Mouse (Mus musculus): ENCODE data around the gene Socs3. TPM values are rescaled to one million over a fixed set of nuclear protein-coding genes. Genes with fewer than 3 reads are reported as not detected.

Socs3 gene
- total RNA-seq (2021): 1 to 10 TPM; 3.1 to 6.6 TPM
- long read RNA-seq, experiment 1, transcript Socs3-201 (2 exons, 2,552 nt): major isoform, 5 of 5 reads
- long read RNA-seq, experiment 1, partial matches to known transcripts: 0 of 5 reads
- long read RNA-seq, experiment 1, other reads (novel, unspliced or antisense): 0 of 5 reads
- long read RNA-seq, experiment 2, partial matches to known transcripts: 0 of 2 reads
- long read RNA-seq, experiment 2, other reads (novel, unspliced or antisense): 1 of 2 reads

DNA sequence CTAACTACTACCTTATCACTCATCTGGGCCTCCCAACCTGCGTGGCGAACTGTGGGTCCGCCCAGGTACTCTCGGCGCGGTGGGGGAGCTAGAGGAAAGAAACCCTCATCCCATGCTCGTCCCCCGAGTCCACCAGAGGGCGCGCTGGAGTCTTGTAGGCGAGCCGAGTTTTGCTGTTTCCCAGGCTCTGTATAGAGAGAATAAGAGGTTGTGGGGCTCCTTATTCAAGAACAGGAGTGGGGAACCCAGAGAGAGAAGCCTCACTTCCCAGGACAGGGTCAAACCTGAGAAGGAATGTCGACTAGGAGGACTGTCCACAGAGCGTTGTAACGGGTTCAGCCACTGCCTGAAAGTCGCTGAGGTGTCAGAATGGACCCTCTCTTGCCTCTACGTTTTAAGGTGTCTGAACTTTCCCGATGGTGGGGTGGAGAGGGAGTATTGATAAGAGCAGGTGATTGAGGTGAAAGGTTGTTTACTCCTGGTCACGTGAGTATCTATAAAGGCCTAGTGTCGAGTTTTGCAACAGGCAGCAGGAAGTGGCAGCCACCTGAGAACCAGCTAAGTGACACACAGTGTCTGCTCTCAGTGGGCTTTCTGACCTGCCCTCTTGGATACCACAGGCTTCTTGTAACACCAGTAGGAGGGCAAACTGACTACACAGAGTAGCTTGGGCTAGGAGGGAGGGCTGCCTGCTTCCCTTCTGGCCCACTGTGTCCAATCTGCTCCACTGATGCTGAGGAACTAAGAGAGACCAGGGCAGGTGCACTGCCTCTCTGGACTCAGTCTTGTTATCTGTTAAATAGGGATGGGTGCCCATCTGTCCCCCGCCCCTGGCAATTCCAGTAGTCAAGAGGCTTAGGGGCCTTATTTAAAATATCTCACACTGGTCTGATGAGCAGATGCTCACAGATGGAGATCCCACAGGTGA lies at the start of gene Socs3:
Socs3 (minus strand) TSS at position 103 of the 928 bp plus-strand sequence.
- peak; percentile 92 for DNase-seq (ENCODE audit: low spot score)

DNA sequence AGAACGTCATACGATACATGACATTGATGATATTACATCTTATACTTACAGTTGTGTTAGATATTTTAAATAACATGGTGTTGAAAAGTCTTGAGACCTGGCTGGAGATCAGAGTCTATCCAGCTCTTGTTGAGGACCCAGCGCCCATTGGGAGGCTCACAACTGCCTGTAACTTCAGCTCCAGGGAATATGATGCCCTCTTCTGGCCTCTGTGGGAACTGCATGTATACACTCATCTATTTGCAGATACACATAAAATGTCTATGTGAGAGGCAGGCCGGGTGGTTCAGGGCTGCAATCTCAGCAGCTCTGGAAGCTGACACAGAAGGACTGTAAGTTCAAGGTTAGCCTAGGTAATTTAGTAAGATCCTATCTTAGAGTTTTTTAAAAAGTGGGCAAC lies 48.5 kb upstream of the Socs3 start:
- no peak for DNase-seq (ENCODE audit: low spot score)

DNA sequence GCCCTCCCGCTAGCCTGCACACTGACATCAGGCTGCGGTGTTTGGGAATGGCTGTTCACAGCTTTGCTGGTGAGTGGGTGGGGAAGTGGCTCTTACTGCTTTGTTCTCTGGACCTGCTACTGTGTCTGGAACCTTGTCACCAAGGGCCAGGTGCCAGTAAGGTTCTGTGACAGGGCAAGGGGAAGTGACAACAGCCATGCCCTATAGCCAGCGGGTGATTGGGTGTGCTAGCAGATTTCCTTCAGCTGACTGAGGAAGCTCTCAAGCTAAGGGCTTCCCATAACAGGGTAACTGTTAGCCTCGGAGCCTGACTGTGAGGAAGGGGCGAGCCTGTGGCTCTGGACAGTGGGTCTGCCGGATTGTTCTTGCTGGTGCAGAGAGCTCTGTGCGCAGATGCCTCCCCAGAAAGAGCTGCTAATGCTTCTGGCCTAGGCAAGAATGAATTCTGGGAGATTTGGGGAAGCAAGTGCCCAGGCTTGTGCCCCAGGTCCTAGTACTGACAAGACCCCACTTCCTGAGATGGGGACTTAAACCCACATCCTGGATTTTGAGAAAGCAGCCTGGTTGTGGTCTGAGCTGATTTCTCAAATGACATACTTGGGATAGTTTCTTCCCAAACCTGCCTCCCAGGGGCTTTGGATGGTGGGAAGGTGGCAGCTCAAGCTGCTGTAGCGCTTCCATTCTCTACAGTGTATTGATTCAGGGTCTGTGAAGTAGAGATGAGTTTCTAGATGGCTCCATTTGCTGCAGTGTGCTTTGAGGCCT lies 45.7 kb upstream of the Socs3 start:
- no peak for DNase-seq (ENCODE audit: low spot score)

DNA sequence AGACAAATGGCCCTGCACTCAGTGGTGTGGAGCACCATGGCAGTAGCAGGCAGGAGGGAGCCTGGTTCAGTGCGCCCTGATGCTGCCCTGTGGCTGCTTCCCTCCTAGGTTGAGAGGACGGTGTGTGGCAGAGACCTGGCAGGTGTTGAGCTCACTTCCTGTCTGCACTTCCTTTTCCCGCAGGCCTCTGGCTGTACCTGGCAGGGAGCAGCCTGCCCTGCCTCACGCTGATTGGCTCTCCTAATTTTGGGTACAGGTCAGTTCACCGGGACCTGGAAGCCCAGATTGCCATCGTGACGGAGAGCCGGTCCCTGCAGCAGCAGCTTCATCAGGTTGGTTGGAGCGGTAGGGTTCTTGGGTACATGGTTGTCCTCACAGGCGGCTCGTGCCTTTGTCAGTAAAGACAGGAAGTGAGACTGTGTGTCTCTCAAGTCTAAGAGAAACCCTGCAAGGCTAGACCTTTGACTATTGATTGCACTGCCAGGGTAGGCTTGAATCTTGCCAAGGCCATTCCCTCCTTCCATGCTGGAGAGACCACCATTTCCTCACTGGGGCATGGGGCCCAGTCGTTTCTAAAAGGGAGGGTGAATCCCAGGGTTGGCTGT lies 44.6 kb upstream of the Socs3 start:
- DNase-seq (ENCODE audit: low spot score): no peak

DNA sequence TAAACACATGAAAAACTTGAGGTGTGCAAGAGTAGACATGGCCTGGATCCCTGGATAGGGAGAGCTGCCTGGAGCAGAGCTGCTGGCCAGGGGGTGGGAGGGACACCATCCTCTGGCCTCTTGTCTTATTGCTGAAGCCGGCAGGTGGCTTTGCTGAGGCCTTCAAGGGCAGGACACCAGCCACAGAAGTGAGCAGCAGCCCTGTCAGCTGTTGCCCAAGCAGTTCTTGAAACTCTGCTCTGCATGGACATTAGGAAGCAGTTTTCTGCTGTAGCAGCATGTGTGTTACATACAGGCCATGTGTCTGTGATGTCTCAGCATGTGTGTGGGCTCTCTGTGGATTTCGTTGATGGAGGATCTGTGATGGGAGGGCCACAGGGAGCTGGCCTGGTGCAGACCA lies 43.5 kb upstream of the Socs3 start:
- no peak for DNase-seq (ENCODE audit: low spot score)

DNA sequence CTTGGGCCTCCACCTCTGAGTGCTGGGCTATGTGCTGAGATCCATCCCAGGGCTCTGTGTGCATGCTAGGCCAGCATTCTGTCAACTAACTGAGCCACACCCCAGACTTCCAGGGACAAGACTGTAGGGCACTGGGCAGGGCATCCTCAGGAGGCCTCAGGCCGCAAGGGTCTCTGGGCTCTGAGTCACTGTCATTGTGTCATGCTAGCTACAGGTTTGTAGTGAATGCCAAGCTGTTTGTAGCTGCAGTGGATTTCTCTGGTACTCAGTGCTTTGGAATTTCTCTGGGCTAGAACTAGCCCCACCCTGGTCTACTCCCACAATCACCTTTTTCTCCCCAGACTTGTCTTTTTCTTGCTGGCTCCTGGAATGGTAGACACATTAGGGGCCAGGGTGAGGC lies 42.7 kb upstream of the Socs3 start:
- DNase-seq (ENCODE audit: low spot score): no peak

DNA sequence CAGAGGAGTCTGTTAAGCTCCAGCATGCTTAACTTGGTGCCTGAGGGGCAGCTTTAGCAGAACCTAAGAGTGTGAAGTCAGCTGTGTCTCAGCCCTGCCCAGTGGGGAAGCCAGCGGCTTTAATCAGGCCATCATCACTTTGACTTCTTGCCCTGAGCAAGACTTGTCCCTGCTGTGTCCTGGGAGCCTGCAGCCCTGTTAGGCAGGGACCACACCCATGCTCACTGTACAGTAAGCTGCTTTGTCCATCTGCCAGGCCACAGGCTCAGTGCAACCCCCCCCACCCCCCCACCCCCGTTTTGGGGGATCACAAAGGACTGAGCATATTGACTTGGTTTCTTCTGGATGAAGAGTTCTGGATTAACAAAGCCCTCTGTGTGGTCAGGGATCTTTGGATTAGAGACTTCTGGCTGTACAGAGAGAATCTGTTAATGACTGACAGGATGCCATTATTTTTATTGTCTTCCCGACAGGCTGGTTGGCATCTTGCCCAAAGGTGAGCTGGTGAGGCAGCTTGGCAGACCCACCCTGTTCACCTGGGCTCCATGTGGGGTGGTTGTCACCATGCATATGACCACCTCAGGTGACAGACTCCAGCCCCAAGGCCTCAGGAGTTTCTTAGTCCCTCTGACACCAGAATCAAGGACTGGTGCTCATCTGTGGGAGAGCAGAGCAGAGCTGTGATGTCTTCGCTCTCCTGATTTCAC lies 40.2 kb upstream of the Socs3 start:
- no peak for DNase-seq (ENCODE audit: low spot score)

DNA sequence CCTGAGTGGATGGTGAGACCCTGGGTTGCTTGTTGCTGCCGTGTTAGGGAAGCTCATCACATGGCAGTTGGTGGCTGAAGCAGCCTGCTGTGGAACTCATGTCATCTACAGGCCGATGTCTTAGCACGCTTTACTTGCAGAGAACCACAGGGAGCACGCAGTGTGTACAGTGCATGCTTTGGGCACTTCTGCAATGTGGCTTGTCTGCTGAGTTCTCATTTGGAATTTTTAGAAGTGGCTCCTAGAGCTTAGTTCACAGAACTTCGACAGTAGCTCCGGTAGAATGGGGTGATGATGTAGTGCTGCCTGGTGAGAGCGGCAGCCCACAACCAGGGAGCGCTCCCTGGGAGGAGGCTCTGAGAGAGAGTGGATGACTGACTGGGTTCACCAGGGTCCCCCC lies 39.0 kb upstream of the Socs3 start:
- no peak for DNase-seq (ENCODE audit: low spot score)

DNA sequence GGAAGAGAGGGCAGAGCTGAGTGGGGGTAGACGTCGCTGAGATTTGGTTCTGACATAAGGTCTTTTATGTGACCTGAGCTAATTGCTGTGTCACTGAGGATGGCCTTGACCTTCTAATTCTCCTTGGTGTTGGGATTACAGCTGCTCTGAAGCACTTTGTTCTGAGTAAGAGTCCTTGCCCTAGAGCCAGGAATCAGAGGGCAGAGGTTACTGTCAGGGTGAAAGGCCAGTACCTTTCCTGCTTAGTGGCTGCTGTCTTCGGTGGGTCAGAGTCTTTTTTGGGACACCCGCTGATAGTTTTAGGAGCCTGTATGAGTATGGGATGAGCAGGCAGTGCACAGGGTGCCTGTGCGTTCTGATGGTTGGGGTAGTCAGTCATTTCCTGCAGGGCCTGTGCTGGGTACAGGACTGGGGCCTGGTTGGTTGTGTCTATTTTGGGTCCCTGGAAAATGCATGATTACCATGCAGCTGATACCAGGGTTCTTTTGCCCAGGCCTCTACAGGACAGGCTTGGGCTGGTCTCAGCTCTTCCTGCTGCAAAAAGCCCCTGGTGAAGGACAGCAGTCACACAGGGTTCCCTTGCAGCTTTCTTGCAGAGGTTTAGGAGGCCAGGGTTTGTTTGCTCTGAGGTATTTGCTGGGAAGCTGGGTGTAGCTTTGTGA lies 38.4 kb upstream of the Socs3 start:
- DNase-seq (ENCODE audit: low spot score): no peak

DNA sequence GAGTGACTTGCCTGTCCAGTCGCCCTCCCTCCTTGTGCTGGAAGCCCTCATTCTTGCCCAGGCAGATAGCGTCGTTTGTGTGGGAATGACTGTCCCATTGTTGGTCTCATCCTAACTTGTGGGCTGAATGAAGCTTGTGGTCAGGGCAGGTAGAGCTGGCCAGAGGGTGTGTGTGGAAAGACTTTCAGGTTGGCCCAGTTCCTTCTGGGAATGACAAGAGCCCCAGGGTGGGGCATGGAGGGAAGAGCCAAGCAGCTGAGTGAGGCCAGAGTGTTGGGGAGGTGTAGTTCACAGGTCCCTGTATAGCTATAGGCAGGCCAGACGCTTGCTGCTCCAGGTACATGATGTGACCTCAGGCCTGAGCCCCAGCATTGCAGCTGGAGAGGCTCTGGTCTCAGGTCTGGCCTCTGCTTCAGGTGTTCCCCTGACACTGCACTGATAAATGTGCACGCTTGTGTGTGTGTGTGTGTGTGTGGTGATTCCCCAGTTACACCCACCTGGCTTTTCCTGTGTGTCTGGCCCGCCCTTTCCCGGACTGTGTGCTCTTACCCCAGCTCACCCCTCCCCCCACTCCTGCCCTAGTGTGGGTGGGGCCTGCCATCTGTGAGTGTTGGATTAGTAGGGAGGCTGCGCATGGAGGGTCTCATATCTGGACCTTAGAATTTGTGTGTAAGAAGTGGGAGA lies 37.8 kb upstream of the Socs3 start:
- DNase-seq (ENCODE audit: low spot score): no peak

DNA sequence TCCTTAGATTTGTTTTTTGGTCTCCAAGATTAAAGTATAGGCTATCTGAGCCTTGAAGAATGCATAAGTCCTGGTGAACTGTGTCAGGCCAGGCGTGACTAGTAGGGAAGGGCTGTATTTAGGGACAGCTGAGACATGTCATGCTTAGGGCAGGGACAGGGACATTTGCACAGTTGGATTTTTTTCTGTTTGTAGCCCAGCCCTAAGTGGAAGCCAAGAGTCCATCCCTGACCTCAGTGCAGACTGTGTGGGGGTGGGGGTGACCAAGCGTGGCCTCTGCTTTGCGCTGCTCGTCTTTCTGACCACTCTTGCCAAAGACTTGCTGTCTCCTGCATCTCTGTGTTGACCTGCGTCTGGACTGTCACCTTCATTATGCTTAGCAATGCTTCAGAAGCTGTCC lies 34.4 kb upstream of the Socs3 start:
- DNase-seq (ENCODE audit: low spot score): no peak

DNA sequence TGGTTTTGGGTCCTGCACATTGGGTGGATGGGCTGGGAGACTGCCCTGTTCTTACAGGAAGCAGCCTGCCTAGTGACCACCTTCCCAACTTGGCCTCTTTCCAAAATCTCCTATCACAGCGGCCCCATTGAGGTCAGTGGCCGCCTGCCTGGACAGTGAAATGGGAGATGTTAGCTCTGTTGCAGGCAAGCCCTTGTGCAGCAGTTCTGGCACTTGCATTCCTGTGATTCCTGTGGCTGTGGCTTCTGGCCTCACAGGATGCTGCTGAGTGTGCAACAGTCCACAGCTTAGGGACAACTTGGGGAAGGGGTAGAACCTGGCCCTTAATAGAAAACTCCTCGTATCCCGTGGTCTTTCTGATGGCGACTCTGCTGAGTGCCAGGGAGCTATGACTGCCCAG lies 33.9 kb upstream of the Socs3 start:
- DNase-seq (ENCODE audit: low spot score): no peak

DNA sequence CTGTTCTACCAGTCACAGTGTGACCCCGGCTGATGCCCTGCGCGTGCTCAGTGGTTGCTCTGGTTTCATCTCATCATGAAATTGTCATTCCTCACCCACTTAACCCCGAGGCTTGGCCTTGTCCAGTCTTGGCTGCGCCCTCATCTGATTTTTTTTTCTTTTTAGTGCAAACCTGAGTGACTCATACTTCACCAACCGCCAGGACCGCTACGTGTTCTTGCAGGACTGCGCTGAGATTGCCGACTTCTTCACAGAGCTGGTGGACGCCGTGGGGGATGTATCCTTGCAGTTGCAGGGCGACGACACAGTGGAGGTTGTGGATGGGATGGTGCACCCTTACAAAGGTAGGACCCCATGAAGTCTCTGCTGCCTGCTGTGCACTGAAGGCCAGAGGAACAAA lies 33.3 kb upstream of the Socs3 start:
- DNase-seq (ENCODE audit: low spot score): no peak

DNA sequence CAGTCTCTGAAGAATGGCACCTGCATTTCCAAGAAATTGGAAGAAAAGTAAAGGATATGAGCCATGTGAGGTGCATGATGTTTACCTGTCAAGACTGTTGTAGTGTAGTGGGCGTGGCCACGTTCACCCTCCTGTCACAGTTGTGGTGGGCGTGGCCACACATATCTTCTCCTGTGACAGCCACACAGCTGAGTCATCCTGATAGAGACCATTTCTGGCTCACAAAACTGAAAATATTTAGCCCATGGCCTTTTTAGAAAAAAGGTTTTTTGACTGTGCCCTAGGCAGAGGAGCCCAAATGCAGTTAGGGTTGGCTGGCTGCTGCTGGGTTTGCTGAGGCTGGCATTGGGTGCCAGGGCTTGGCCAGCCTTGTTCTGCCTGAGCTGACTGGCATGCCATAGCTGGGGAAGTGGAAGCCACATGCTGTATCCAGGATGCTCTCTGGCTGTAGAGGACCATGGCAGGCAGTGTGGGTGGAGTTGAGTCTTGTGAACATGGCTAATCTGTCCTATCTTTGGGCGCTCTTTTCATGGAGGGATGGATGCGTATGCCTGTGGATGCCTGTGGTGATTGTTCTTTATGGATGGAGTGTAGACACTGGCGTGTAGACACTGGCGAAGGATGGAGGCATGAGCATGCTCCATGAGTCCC lies 30.8 kb upstream of the Socs3 start:
- DNase-seq (ENCODE audit: low spot score): no peak

DNA sequence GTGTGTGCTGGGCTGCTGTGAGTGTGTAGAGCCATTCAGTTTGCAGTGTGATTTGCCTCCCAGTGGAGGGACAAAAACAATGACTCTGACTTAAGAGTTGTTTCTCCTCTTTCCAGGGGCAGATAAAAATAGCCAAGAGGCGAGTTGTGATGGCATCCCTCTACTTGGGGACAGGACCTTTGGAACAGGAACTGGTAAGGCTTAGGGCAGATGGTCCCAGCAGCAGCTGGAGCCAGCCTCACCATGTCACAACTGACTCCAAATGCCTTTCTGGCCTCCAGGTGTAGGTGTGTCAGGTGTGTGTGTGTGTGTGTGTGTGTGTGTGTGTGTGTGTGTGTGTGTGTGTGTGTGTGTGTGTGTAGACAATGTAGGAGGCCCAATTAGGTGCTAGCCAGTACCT lies 30.2 kb upstream of the Socs3 start:
- DNase-seq (ENCODE audit: low spot score): no peak

DNA sequence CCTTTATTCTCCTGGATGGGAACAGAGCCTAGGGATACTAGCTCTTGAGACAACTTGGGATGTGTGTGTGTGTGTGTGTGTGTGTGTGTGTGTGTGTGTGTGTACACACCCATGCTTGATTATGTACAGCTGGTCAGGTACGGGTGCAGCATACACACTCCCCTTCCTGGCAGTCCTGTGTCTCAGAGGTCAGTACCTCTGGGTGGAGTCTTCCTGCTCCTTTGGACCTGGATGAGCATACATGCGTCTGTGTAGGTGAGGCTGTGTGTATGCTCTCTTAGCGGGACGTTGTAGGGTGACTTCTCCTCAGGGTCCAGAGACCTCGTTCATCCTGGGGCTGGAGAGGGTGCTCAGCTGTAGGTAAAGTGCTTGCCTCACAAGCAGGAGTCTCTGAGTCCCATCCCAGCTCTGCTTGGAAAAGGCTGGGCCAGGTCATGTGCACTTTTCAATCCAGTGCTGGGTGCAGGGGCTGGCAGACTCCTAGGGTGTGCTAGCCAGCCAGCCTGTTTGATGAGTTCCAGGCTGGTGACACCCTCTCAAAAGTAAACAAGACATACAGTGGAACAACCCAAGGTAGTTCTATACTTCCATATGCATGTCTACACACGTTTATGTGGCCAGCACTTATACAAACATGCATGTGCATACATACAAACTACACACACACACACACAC lies 29.6 kb upstream of the Socs3 start:
- no peak for DNase-seq (ENCODE audit: low spot score)

DNA sequence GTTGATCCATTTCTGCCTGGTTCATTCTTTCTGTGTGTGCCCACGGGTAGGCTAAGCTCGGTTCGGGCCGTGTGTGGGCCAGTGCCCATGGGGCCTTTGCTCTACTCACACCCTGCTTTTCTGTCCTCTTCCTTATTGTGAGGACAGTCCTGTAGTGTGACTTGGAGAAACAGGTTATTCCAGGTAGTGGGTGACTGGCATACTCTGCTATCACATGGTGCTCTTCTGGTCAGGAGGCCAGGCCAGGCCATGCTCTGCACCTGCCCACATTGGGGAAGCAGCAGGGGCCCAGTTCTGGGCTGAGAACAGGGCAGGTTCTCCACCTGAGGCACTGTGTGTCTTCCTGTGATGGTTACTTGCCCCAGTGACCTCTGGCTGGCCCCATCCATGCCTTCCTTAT lies 28.5 kb upstream of the Socs3 start:
- DNase-seq (ENCODE audit: low spot score): no peak

DNA sequence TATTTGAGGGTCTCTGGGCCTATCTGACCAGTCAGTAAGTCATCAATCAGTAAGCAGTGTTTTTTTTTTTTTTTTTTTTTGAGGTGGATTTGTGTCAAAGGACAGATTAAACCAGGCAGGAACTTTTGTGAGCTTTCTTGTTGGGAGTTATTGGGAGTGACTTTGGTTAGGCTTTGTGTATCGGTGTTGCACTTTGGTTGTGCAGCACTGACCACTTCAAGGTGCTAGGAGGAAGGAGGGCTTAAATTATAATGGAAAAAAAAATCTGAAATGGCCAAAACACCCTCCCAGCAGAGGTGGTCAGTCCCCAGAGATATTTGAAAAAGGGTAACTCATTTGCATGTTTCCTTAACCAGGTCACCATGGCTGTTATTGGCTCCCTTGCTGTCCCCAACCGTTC lies 27.2 kb upstream of the Socs3 start:
- DNase-seq (ENCODE audit: low spot score): no peak

DNA sequence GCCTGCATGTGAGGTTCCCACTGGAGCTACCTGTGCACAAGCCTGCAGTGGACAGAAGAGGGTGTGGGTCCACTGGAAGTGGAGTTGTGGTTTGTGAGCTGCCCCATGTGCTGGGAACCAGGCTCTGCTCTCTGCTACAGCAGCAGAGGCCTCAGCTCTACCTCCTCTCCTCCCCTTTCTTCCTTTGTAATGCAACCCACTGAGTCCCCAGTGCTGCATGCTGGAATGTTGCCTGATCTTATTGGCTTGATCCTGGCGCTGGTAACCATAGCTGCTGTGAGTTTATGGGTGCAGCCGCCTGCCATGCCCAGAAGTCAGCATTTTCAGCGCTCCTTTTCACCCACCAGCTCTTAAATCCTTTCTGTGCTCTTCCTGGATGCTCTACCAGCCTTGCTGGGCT lies 26.2 kb upstream of the Socs3 start:
- no peak for DNase-seq (ENCODE audit: low spot score)

Measured in gastrocnemius, adult 18-20 months (tissue).